Mouse (Mus musculus) embryonic facial prominence, embryonic 10.5 days (tissue): ENCODE measurements at regions not wholly inside any gene's neighbourhood (a gene's known extent, or its start where the extent isn't known, plus 50 kb on each side); places are given as distances from the start of the nearest gene placed in this dataset.
A peak's percentile ranks its signal among the peaks of the same experiment; 100 is the strongest.

Experiments used
- DNase-seq: peaks from one replicate; pipeline ENCODE4 v3.0.0-alpha.2; 2017; ENCODE audit warnings: low spot score
- H3K27ac ChIP-seq: fragments of 300-500 bp; sonication (generic); replicated peaks from 2 replicates; pipeline ENCODE4 v1.5.1; 2016; ENCODE audit warnings: mild to moderate bottlenecking
- H3K27me3 ChIP-seq: fragments of 300-500 bp; sonication (generic); replicated peaks from 2 replicates; pipeline ENCODE4 v1.6.1; 2016; ENCODE audit warnings: low read depth, mild to moderate bottlenecking; ENCODE audit not compliant: poor library complexity, severe bottlenecking
- H3K36me3 ChIP-seq: fragments of 300-500 bp; sonication (generic); replicated peaks from 2 replicates; pipeline ENCODE4 v1.6.1; 2016; ENCODE audit warnings: mild to moderate bottlenecking, moderate library complexity
- H3K4me1 ChIP-seq: fragments of 300-500 bp; sonication (generic); 2 replicates; pipeline ENCODE4 v1.6.1; 2016
- H3K4me3 ChIP-seq: fragments of 300-500 bp; sonication (generic); 2 replicates; pipeline ENCODE4 v1.5.1; 2016; ENCODE audit warnings: mild to moderate bottlenecking, moderate library complexity
- H3K9me3 ChIP-seq: fragments of 300-500 bp; sonication (generic); 2 replicates; pipeline ENCODE4 v1.6.1; 2016; ENCODE audit warnings: mild to moderate bottlenecking
- WGBS: fragments of 180-500 bp; shearing (Covaris S2); methylation state at CpG from one replicate; pipeline ENCODE4 v1.1.7; 2016; 5-methylcytosine and 5-hydroxymethylcytosine counted together

DNA sequence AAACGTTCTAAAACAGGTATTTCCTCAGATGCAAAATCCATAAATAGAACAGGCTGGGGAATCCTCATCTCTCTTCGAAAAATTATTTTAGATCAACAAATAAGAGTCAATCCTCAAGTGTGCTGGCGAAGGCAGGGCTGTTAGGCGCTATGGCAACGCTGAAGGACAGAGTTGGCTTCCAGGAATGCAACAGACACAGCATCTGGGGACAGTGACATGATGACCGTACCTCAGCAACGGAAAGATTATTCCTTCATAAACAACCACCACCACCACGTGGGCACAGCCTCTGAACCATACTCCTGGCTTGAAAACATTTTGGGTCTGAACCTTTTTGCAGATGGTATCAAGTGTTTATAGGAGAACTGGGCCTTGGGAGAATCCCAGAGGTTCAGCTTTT, 161.7 kb downstream of the Ly86 start:
- no peak for DNase-seq
- H3K27me3 ChIP-seq = no peaks in the 10 kb centered on the region
- H3K4me3 ChIP-seq = no peak overlapping the region
- peaks cover 40% of the 10 kb centered on the region for H3K4me1 ChIP-seq
- 83% methylated on average over 8 of the region's 8 CpGs for WGBS
- no peaks in the 10 kb centered on the region for H3K9me3 ChIP-seq
- no peaks in the 10 kb centered on the region for H3K36me3 ChIP-seq
- H3K27ac ChIP-seq = no peak overlapping the region; the same call in 1 of the 2 replicates

DNA sequence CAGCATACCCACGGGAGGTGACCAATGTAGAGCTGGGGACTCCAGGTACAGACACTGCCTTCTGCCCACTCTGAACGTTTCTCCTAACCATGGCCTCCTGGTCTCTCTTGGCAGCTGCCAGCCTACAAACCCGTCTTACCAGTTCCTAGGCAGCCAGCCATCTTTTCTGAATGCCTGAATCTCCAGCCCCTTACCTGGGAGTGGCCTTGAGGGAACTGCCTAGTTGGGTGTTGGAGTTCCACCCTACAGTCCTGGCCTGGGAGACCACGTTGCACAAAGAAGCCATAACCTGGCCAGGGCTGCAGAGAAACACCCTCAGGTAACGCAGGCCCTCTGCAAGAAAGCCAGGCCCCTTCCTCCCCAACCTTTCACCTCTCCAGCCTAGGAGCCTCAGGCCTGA, 162.1 kb downstream of the Ly86 start:
- H3K27ac ChIP-seq = peak overlapping the region; percentile 40
- 62% methylated on average over 5 of the region's 5 CpGs for WGBS

DNA sequence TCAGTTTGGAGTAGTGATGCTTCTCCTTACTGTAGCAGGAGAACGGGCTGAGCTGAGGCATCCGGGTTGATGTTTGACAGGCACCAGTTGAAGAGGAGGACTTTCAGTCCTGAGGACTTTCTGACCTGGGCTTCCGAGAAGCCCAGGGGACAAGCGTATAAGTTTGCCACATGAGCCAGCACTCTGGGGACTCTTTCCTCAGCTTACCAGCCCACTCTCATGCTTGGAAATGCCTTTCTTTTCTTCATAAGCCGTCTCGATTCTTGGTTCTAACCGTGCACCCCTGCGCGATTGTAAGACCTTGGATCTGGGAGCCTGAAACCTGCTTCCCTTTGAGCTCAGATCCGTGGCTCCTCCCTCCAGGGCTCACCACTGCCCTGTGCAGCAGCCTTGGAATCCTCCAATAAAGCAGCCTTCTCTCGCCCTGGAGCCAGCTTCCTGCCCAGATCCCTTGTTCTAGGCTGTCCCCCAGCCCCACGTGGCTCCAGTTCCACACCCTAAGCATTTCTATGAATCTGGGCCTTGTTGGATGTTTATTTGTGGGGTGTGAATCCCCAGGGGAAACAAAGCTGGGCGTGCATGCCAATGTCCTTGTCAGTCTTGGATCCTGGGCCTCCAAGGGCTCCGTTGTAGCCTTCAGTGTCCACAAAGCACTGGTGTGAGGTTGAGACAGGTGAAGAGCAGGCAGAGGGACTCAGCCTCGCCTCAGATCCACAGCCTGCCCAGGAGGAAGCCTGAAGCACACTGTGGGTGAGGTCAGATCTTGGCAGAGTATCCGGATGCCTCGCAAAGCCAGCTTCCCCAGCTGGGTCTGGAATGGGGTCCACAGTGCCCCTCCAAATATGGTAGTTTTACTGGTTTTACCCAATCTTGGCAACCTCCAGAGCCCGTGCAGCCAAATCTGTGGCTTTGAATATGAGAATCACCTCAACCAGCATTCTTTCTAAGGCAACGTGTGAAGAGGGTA, 163.7 kb downstream of the Ly86 start:
- Histone ChIP-seq H3K9me3 (no peaks in the 10 kb centered on the region), H3K4me1 (peaks cover 43% of the 10 kb centered on the region), H3K36me3 (no peaks in the 10 kb centered on the region), H3K27ac (peak overlapping the region; percentile 64), H3K4me3 (no peak overlapping the region), H3K27me3 (no peaks in the 10 kb centered on the region)
- WGBS = 50% methylated on average over 19 of the region's 19 CpGs
- no peak for DNase-seq

More for the DNA sequence above, 162.1 kb downstream of the Ly86 start:
- no peaks in the 10 kb centered on the region for H3K27me3 ChIP-seq
- peaks cover 40% of the 10 kb centered on the region for H3K4me1 ChIP-seq
- no peak for DNase-seq
- no peak overlapping the region for H3K4me3 ChIP-seq
- H3K9me3 ChIP-seq = no peaks in the 10 kb centered on the region
- no peaks in the 10 kb centered on the region for H3K36me3 ChIP-seq

DNA sequence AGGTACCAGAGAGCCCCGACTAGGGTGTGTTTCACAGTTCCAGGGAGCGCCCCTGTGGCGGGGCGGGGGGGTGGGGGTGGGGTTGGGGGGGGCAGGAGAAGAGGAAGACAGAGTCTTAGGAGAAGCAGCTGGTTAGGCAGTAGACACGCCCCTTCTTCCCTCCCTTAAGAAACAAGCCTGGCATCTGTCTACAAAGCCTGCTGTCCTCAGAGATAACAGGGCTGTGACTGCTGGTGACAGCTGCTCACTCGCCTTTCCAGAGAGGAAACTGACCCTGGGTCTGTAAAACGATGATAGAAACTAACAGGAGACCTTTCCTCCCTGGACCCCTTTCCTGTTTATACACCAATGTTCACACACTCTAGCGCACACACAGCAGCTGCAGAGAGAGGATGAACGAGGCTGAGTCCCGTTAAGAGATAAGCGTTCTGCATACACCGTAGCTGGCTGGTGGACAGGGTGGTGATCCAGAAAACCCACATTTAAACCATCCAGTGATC, 164.4 kb downstream of the Ly86 start:
- Histone ChIP-seq H3K4me1 (peaks cover 50% of the 10 kb centered on the region), H3K27ac (peak overlapping the region; percentile 64), H3K9me3 (no peaks in the 10 kb centered on the region), H3K27me3 (no peaks in the 10 kb centered on the region), H3K36me3 (no peaks in the 10 kb centered on the region), H3K4me3 (no peak overlapping the region)
- DNase-seq = no peak
- WGBS = 34% methylated on average over 12 of the region's 12 CpGs

DNA sequence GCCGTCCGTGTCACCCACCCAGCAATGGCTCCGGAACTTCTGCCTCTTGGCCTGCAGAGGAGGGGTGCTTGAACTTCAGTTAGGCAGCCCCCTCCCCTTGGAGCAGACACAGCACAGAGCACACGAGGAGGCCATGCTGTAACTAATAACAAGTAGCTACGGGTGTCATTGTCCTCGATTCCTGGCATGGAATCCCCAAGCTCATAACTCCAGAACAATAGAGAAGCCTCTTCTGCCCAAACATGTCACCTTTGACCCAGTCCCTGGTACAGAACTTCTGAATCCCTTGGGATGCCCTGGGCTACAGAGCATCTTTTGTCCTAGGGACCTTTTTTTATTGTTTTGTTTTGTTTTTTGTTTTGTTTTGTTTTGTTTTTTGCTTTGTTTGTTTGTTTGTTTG, 165.5 kb downstream of the Ly86 start:
- 0 out of 2 replicates have a peak overlapping the region, but pooled peaks have one; percentile 5 for H3K27ac ChIP-seq
- DNase-seq = no peak
- peaks cover 53% of the 10 kb centered on the region for H3K4me1 ChIP-seq
- no peaks in the 10 kb centered on the region for H3K9me3 ChIP-seq
- 77% methylated on average over 6 of the region's 6 CpGs for WGBS
- H3K27me3 ChIP-seq = no peaks in the 10 kb centered on the region
- H3K36me3 ChIP-seq = no peaks in the 10 kb centered on the region
- H3K4me3 ChIP-seq = no peak overlapping the region

DNA sequence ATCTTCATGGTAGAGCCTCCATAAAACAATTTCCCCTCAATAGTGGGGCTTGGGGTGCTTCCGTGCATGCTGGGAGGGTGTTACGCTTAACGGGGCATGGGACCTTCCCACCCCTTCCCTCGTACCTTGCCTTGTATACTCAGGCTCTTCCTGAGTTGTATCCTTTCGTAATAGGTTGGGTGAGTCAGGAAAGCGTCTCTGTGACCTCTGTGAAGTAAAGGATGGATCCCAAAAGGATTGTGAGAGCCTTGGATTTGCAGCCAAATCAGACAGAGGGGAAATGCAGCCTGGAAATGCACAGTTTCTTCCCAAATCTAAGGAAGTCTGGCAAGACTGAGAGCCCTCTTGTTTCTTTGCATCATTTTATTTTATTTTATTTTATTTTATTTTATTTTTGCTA, 166.0 kb downstream of the Ly86 start:
- Histone ChIP-seq H3K36me3 (no peaks in the 10 kb centered on the region), H3K27ac (no peak overlapping the region), H3K4me3 (no peak overlapping the region), H3K27me3 (no peaks in the 10 kb centered on the region), H3K9me3 (no peaks in the 10 kb centered on the region), H3K4me1 (peaks cover 48% of the 10 kb centered on the region)
- WGBS = 86% methylated on average over 6 of the region's 6 CpGs
- DNase-seq = no peak

DNA sequence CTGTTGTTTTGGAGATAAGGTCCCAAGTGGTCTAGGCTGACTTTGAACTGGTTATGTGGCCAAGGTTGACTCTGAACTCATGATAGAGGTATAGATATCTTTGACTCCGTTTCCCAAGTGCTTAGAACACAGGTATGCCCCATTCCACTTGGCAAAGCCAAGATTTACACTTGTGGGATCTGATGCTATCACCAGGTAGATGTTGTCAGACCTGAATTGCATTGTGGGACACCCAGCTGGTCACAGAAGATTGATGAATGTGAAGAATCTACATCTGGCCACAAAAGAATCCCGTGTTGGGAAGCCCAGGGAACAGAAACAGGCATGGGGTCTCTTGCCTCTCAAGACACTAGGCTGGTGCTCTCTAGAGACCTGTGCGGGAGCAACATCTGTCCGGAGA, 166.4 kb downstream of the Ly86 start:
- no peak for DNase-seq
- WGBS = 76% methylated on average over 4 of the region's 4 CpGs
- H3K27ac ChIP-seq = no peak overlapping the region
- H3K4me3 ChIP-seq = no peak overlapping the region
- H3K4me1 ChIP-seq = peaks cover 45% of the 10 kb centered on the region
- H3K27me3 ChIP-seq = no peaks in the 10 kb centered on the region
- H3K36me3 ChIP-seq = no peaks in the 10 kb centered on the region
- H3K9me3 ChIP-seq = no peaks in the 10 kb centered on the region

DNA sequence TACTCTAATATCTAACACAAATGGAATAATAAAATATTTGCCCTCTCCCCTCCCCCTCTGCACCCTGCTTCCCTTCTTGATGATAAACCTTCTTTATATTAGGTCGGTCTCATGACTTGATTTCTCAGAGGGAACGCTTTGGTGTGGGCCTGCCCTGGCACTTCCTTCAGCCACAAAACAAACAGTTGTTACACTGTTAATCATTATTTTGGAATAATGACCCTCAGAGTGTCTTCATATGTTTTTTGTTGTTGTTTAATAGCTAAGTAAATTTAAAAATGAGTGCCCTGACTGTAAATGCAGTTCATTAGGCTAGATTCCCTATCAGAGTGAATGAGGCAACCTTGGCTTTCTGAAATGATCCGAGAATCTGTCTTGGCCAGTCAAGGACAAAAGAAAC, 167.8 kb downstream of the Ly86 start:
- Histone ChIP-seq H3K27ac (no peak overlapping the region), H3K36me3 (no peaks in the 10 kb centered on the region), H3K4me3 (no peak overlapping the region), H3K27me3 (no peaks in the 10 kb centered on the region), H3K4me1 (peaks cover 44% of the 10 kb centered on the region), H3K9me3 (no peaks in the 10 kb centered on the region)
- 76% methylated on average over 3 of the region's 3 CpGs for WGBS
- no peak for DNase-seq

DNA sequence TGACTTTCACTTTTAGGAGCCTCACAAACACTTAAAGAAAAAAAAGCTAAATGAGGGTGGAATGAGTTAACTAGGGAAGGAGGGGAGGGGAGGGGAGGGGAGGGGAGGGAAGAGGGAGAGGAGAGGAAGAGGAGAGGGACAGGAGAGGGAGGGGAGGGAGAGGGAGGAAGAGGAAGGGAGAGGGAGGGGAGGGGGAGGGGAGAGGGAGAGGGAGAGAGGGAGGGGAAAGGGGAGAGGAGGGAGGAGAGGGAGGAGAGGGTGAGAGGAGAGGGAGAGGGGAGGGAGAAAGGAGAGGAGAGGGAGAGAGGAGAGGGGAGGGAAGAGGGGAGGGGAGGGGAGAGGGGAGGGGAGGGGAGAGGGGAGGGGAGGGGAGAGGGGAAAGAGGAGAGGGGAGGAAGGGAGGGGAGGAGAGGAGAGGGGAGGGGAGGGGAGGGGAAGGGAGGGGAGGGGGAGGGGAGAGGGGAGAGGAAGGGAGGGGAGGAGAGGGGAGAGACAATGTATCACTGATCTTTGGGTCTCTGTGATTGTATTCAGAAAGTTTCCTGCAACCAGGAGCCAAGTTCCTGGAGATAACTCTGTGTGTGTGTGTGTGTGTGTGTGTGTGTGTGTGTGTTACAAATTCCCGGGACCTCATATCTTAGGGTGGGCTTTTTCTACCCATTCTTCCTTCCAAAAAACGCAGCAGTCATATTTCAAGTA, 168.3 kb downstream of the Ly86 start:
- no peak for DNase-seq

DNA sequence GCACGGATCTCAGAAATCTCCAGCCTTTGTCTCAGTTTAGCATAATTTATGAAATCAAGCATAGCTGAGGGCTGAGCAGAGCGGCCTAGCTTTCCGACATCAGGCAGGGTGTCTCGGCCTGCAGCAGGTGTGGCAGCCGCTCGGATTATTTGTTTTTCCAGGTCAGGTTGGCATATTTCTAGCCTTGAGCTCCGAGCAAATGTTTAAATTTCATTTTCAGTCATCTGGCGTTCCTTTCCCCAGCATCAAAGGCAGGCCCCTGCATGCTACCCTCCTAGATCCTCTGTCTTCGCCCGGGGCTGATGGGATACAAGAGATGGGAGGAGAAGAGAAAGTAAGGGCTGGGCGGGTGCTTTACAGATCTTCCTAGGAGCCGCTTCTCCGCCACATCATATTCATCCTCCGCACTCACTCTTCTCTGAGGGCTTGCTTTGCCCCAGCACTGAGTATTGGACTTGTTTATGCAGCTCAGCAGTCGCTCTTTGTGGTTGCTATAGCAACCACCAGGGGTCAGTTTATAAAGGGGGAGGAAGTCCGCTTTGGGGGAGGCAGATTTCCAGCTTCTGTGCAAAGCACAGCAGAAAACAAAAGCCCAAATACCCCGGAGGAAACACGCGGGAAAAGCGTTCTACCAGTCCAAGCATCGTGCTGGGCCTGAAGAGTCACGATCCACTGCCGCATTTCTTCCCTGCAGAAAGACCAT, 169.0 kb downstream of the Ly86 start:
- Histone ChIP-seq H3K4me1 (peaks cover 34% of the 10 kb centered on the region), H3K4me3 (peak overlapping the region; percentile 38)

More for the DNA sequence above, 168.3 kb downstream of the Ly86 start:
- no peaks in the 10 kb centered on the region for H3K9me3 ChIP-seq
- peak overlapping the region; percentile 84 for H3K27ac ChIP-seq
- peak overlapping the region; percentile 38 for H3K4me3 ChIP-seq
- peaks cover 41% of the 10 kb centered on the region for H3K4me1 ChIP-seq
- no peaks in the 10 kb centered on the region for H3K27me3 ChIP-seq
- no peaks in the 10 kb centered on the region for H3K36me3 ChIP-seq
- WGBS = 41% methylated on average over 2 of the region's 2 CpGs

DNA sequence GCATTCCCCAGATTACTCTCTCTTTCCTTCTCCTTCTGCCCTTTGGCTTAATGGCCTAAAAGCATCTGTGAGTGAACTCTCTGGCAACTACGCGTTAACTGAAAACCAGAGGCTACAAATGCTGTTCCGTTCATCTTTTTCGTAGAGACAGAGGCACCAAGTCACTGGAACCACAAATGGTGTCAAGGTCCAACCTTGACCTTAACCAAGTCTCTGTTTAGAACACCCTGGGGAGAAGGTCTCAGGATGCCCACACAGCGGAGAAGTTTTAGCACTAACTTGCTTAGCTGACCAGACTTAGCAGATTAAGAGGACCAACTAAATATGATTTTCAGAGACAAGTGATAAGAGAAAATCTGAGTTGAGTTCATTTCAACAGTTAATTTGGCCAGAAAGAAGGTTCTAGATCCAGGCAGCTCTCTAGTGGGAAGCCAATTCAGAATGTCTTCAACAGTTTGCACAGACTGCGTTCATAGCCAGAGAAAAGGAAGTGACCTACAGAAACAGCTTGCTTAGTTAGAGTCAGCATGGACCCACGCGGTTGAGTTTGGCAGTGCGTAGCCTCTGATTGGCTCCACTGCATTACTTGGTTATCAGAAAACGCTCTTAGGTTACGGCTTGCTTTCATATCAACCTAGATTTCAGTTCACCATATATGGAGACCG, 169.8 kb downstream of the Ly86 start:
- H3K4me1 ChIP-seq = peaks cover 27% of the 10 kb centered on the region
- WGBS = 70% methylated on average over 12 of the region's 12 CpGs
- H3K9me3 ChIP-seq = no peaks in the 10 kb centered on the region
- no peak for DNase-seq
- H3K36me3 ChIP-seq = no peaks in the 10 kb centered on the region
- H3K27ac ChIP-seq = peak overlapping the region; percentile 84
- H3K27me3 ChIP-seq = no peaks in the 10 kb centered on the region
- peak overlapping the region; percentile 38 for H3K4me3 ChIP-seq

More for the DNA sequence above, 169.0 kb downstream of the Ly86 start:
- 7% methylated on average over 23 of the region's 23 CpGs for WGBS
- Histone ChIP-seq H3K27ac (peak overlapping the region; percentile 84), H3K36me3 (no peaks in the 10 kb centered on the region), H3K27me3 (no peaks in the 10 kb centered on the region), H3K9me3 (no peaks in the 10 kb centered on the region)
- peak; percentile 77 for DNase-seq
